9 mouse cellular contexts compared by ENCODE assay signal in the genomic region with DNA sequence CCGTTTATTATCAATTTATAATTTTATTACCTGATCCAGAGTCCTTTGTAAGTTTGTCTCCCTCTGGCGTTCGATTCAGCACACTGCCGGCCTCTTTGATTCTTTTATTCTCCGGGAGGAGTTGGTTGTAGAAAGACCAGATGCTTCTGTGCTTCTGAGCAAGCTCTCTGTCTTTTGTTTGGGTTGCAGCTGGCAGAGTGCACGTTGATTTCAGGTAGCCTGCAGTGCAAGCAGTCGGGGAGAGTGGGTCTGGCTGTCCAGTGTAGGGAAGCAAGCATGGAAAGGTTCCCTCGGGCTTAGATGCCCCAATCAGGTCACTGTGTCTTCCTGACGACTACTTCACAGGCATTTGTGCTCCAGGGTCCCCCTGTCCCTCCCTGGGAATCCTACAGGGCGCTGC. TPM values are rescaled to one million over a fixed set of nuclear protein-coding genes. Genes with fewer than 3 reads are reported as not detected.
DNase-seq lines count a peak whose midpoint lies in the region; ATAC-seq lines count a peak whose summit lies in the region.
"Had no signal": no experiment of that assay in that cellular context is flagged by ENCODE, and none has a peak within 500 bp of the region (broad histone marks: within the 10 kb centered on the region; RNA-seq: fewer than 3 reads in every experiment).

No protein-coding gene starts in this region.

- DNase-seq in layer of hippocampus, adult 11-12 months (ENCODE audit: low spot score): peak; percentile 64
- no peak for DNase-seq in layer of hippocampus, adult 9-11 months
- peak; percentile 39 for DNase-seq in ZHBTc4 (ENCODE audit: low read depth, low spot score)
- no peak for DNase-seq in testis, postnatal 14 days (ENCODE audit: low spot score)
- DNase-seq in urinary bladder, adult 2 months (ENCODE audit: low spot score): no peak

- no peak overlapping the region for H3K4me3 ChIP-seq in forebrain, embryonic 12.5 days (replicated peaks)

- no peak overlapping the region for H3K4me2 ChIP-seq in forebrain, embryonic 12.5 days

- ATAC-seq in forebrain, embryonic 12.5 days (ENCODE audit: low FRiP score): 0 out of 2 replicates have a peak, but pooled peaks have one; percentile 33
- peak; percentile 52; the same call in 1 of the 2 replicates for ATAC-seq in megakaryocyte progenitor cell, adult 5-6 weeks (replicated peaks; ENCODE audit: poor library complexity)

- H3K27ac ChIP-seq in forebrain, embryonic 12.5 days: no peak overlapping the region
- H3K27ac ChIP-seq: macrophage had no signal

- no peaks in the 10 kb centered on the region for H3K27me3 ChIP-seq in forebrain, embryonic 12.5 days

- no peaks in the 10 kb centered on the region for H3K36me3 ChIP-seq in forebrain, embryonic 12.5 days (replicated peaks)

- H3K4me1 ChIP-seq in forebrain, embryonic 12.5 days: no peaks in the 10 kb centered on the region

- WGBS in forebrain, embryonic 12.5 days: 32% methylated on average over 10 of the region's 10 CpGs

- no peak overlapping the region for H3K9ac ChIP-seq in forebrain, embryonic 12.5 days

- no peaks in the 10 kb centered on the region for H3K9me3 ChIP-seq in forebrain, embryonic 12.5 days

RNA-seq across cellular contexts. Expression of a gene that starts 16.5 kb away (rescaled TPM):
- 20.9 and 21.4 TPM in 2 replicates for polyA plus RNA-seq in forebrain, embryonic 12.5 days (2016; fragmentation: Nextera tagmentation; extraction: Ambion mirVana)
- total RNA-seq in megakaryocyte progenitor cell, adult 5-6 weeks (2015): 10.2 and 11.8 TPM in 2 replicates
- 21.7 and 25.7 TPM in 2 replicates for total RNA-seq in megakaryocyte progenitor cell, adult 5-6 weeks (2017)
- 19.1 and 22.7 TPM in 2 replicates for polyA plus RNA-seq in urinary bladder, adult 2 months (2012; rRNA removed)

RNA-seq across cellular contexts. Expression of a gene that starts 53.0 kb away (rescaled TPM):
- not detected in 2 replicates for polyA plus RNA-seq in forebrain, embryonic 12.5 days (2016; fragmentation: Nextera tagmentation; extraction: Ambion mirVana)
- not detected in 2 replicates for total RNA-seq in megakaryocyte progenitor cell, adult 5-6 weeks (2015)
- total RNA-seq in megakaryocyte progenitor cell, adult 5-6 weeks (2017): not detected in 2 replicates
- polyA plus RNA-seq in urinary bladder, adult 2 months (2012; rRNA removed): not detected in 2 replicates
- total RNA-seq: heart, postnatal 10 days had no signal
- polyA plus RNA-seq: macrophage had no signal

Comparison
In these comparisons a context has a peak if more than half of its experiments do, and no peak if none do; other contexts are left out.
1. DNase-seq: peak in layer of hippocampus, adult 11-12 months (single experiment) and ZHBTc4 (single experiment); none in layer of hippocampus, adult 9-11 months (single experiment), testis, postnatal 14 days (single experiment) and urinary bladder, adult 2 months (single experiment).